Comparison of ENCODE assay signal across 18 mouse cellular contexts in genomic region chr3:154373536-154373935, GRCm38 (mm10). TPM values are rescaled to one million over a fixed set of nuclear protein-coding genes. Genes with fewer than 3 reads are reported as not detected.
"Had no signal": no experiment of that assay in that cellular context is flagged by ENCODE, and none has a peak within 500 bp of the region (broad histone marks: within the 10 kb centered on the region; RNA-seq: fewer than 3 reads in every experiment).

No protein-coding gene starts in this region.

- H3K27ac ChIP-seq: kidney, embryonic 15.5 days; limb, embryonic 12.5 days; liver, embryonic 15.5 days; midbrain, embryonic 10.5 days; neural tube, embryonic 15.5 days had no signal

- DNase-seq: kidney, postnatal 14 days; lung, adult 2 months; lung, postnatal 10 days; lung, postnatal 4 days; midbrain, embryonic 14.5 days; right cerebral cortex, postnatal 4 days; spleen, adult 18-20 months; thymus, adult 2 months; thymus, postnatal 25 days had no signal

- H3K4me3 ChIP-seq: kidney, embryonic 15.5 days; limb, embryonic 12.5 days; liver, embryonic 15.5 days; midbrain, embryonic 10.5 days; myocyte; neural tube, embryonic 15.5 days had no signal

RNA-seq across cellular contexts. Expression of gene Lhx8, which starts 43.1 kb away (rescaled TPM):
- total RNA-seq: layer of hippocampus, adult 8-10 months; layer of hippocampus, postnatal 14 days; megakaryocyte, adult 5-6 weeks had no signal
